Mouse (Mus musculus) cortical plate, adult 2 months (tissue): ENCODE measurements around the gene Fam222b.
A peak's percentile ranks its signal among the peaks of the same experiment; 100 is the strongest.

Experiments used
- CTCF ChIP-seq: fragments of 200-500 bp; IDR thresholded peaks from 2 replicates; pipeline ENCODE4 v1.5.1; 2011; ENCODE audit warnings: mild to moderate bottlenecking, control low read depth, low read length; ENCODE audit not compliant: insufficient read depth; ENCODE audit errors: extremely low read depth
- POLR2A ChIP-seq: fragments of 200-500 bp; IDR thresholded peaks from 2 replicates; pipeline ENCODE4 v1.6.1; 2011; ENCODE audit warnings: mild to moderate bottlenecking, low read length, control low read depth; ENCODE audit not compliant: insufficient read depth; ENCODE audit errors: extremely low read depth

- no peak for TF ChIP-seq CTCF
- peak; percentile 30; the same call in 1 of the 2 replicates for TF ChIP-seq POLR2A
Observed at GRCm38 (mm10) chr11:78189234-78190040, 95.0 kb downstream of the Fam222b start.
